Mouse (Mus musculus) stomach, embryonic 14.5 days (tissue): ENCODE results near the gene Gm20458. TPM values are rescaled to one million over a fixed set of nuclear protein-coding genes. Genes with fewer than 3 reads are reported as not detected.

Experiments used
- ATAC-seq: fragments of 200-750 bp; cut with Nextera tagmentation; 2 replicates; pipeline ENCODE4 v1.8.0; 2017; ENCODE audit warnings: low read depth, moderate TSS enrichment; ENCODE audit not compliant: insufficient number of reproducible peaks, insufficient read depth, low FRiP score
- H3K27ac ChIP-seq: fragments of 300-500 bp; sonication (generic); 2 replicates; pipeline ENCODE4 v1.5.1; 2014; ENCODE audit warnings: mild to moderate bottlenecking, low read length, moderate library complexity, mixed read lengths
- H3K27me3 ChIP-seq: fragments of 300-500 bp; sonication (generic); 2 replicates; pipeline ENCODE4 v1.6.1; 2014; ENCODE audit warnings: low read length, control low read depth, mixed read lengths; ENCODE audit not compliant: control insufficient read depth, insufficient read depth
- H3K36me3 ChIP-seq: fragments of 300-500 bp; sonication (generic); 2 replicates; pipeline ENCODE4 v1.6.1; 2014; ENCODE audit warnings: mild to moderate bottlenecking, control low read depth, low read length, moderate library complexity, mixed read lengths; ENCODE audit not compliant: control insufficient read depth, insufficient read depth
- H3K4me1 ChIP-seq: fragments of 300-500 bp; sonication (generic); 2 replicates; pipeline ENCODE4 v1.6.1; 2014; ENCODE audit warnings: low read length, control low read depth, mixed read lengths; ENCODE audit not compliant: control insufficient read depth, insufficient read depth
- H3K4me2 ChIP-seq: fragments of 300-500 bp; sonication (generic); replicated peaks from 2 replicates; pipeline ENCODE4 v1.6.1; 2014; ENCODE audit warnings: low read depth, low read length, control low read depth
- H3K4me3 ChIP-seq: fragments of 300-500 bp; sonication (generic); 2 replicates; pipeline ENCODE4 v1.5.1; 2014; ENCODE audit warnings: low read depth, low read length, control low read depth
- H3K9ac ChIP-seq: fragments of 300-500 bp; sonication (generic); replicated peaks from 2 replicates; pipeline ENCODE4 v1.6.1; 2014; ENCODE audit warnings: low read depth, mild to moderate bottlenecking, control low read depth, low read length, moderate library complexity, mixed read lengths
- H3K9me3 ChIP-seq: fragments of 300-500 bp; sonication (generic); 2 replicates; pipeline ENCODE4 v1.6.1; 2016; ENCODE audit warnings: low read depth, low read length, control low read depth; ENCODE audit not compliant: control insufficient read depth
- WGBS: fragments of 180-500 bp; shearing (Covaris S2); extraction: QIAGEN DNeasy Blood & Tissue Kit; methylation state at CpG from one replicate; pipeline ENCODE4 v1.1.7; 2014; 5-methylcytosine and 5-hydroxymethylcytosine counted together
- polyA plus RNA-seq: library from polyadenylated mRNA; unstranded; fragments of >200 nt; fragmentation: Nextera tagmentation; extraction: Ambion mirVana; gene quantifications from 2 replicates; pipeline ENCODE4 v1.2.1, GENCODE M21; 2014

Gm20458 gene
- polyA plus RNA-seq, 1 experiment from 2014 or later, result 7.0 TPM

GRCm38 (mm10) chr2:164505619-164506347 lies 45.0 kb downstream of the Gm20458 start:
- H3K27ac ChIP-seq, result no peak overlapping the region
- no peak overlapping the region for H3K4me2 ChIP-seq
- no peak for ATAC-seq
- H3K4me1 ChIP-seq, result no peaks in the 10 kb centered on the region
- H3K4me3 ChIP-seq, result no peak overlapping the region
- no peaks in the 10 kb centered on the region for H3K27me3 ChIP-seq
- peaks cover 9% of the 10 kb centered on the region; the same call in 1 of the 2 replicates for H3K9me3 ChIP-seq
- 84% methylated on average over 4 of the region's 4 CpGs for WGBS
- H3K36me3 ChIP-seq, result peaks cover 47% of the 10 kb centered on the region
- no peak overlapping the region for H3K9ac ChIP-seq

- no peak overlapping the region for H3K9ac ChIP-seq
- H3K4me2 ChIP-seq, result no peak overlapping the region
Observed at GRCm38 (mm10) chr2:164507811-164508210, 47.0 kb downstream of the Gm20458 start.

GRCm38 (mm10) chr2:164510621-164511190 lies 49.9 kb downstream of the Gm20458 start:
- H3K4me2 ChIP-seq, result no peak overlapping the region
- no peaks in the 10 kb centered on the region for H3K27me3 ChIP-seq
- no peak overlapping the region for H3K27ac ChIP-seq
- no peak overlapping the region for H3K4me3 ChIP-seq
- no peaks in the 10 kb centered on the region for H3K4me1 ChIP-seq
- 41% methylated on average over 4 of the region's 5 CpGs for WGBS
- ATAC-seq, result no peak
- no peak overlapping the region for H3K9ac ChIP-seq
- H3K36me3 ChIP-seq, result peaks cover 5% of the 10 kb centered on the region; the same call in 1 of the 2 replicates
- no peaks in the 10 kb centered on the region for H3K9me3 ChIP-seq

More at GRCm38 (mm10) chr2:164507811-164508210, 47.0 kb downstream of the Gm20458 start:
- peaks cover 29% of the 10 kb centered on the region for H3K36me3 ChIP-seq
- no peaks in the 10 kb centered on the region for H3K4me1 ChIP-seq
- no peaks in the 10 kb centered on the region for H3K27me3 ChIP-seq
- ATAC-seq, result no peak
- no peak overlapping the region for H3K4me3 ChIP-seq
- H3K9me3 ChIP-seq, result peaks cover 9% of the 10 kb centered on the region; the same call in 1 of the 2 replicates
- 89% methylated on average over 19 of the region's 19 CpGs for WGBS
- no peak overlapping the region for H3K27ac ChIP-seq

DNA sequence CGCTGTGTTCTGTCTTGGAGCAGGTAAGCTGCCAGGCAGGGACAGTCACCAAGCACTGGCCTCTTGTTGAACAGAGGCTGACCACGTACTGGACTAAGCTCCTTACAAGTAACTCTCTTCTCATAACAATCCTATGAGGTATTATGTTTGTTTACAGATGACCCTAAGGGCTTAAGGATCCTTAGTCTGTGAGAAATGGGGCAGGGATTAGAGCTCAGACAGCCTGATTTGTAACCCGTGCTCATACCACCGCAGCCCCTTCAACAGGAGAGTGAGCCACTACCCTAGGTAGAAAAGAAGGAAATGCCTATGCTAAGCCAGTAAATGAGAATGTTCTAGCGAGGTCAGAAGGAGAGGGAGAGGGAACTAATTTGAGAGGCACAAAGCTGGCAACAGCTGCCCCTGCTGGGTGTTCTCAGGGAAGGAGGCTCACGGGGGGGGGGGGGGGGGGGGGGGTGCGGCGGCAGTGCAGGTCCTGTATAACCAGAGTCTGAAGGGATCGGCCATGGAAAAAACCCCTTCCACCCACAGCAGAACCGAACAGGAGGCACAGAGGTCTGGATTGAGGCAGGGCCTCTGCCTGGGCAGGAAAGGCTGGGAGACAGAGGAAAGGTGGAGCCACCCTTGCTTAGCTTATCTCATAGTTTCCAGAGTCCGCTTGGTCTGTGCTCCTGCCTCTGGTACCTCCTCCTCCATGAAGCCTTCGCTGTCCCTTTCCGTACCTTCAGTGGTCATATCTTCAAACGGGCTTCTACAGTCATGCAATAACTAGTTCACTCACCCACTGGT lies 51.5 kb downstream of the Gm20458 start:
- no peak for ATAC-seq
- Histone ChIP-seq H3K9me3 (no peaks in the 10 kb centered on the region), H3K9ac (no peak overlapping the region), H3K4me1 (no peaks in the 10 kb centered on the region), H3K4me2 (no peak overlapping the region), H3K27ac (no peak overlapping the region), H3K4me3 (no peak overlapping the region), H3K36me3 (no peaks in the 10 kb centered on the region), H3K27me3 (no peaks in the 10 kb centered on the region)
- WGBS, result 51% methylated on average over 12 of the region's 14 CpGs

GRCm38 (mm10) chr2:164513389-164513788 lies 52.6 kb downstream of the Gm20458 start:
- H3K27ac ChIP-seq, result no peak overlapping the region
- H3K27me3 ChIP-seq, result no peaks in the 10 kb centered on the region
- ATAC-seq, result no peak
- peaks cover 1% of the 10 kb centered on the region; the same call in 1 of the 2 replicates for H3K4me1 ChIP-seq
- no peaks in the 10 kb centered on the region for H3K9me3 ChIP-seq
- no peak overlapping the region for H3K4me2 ChIP-seq
- 71% methylated on average over 8 of the region's 8 CpGs for WGBS
- H3K9ac ChIP-seq, result no peak overlapping the region
- no peak overlapping the region for H3K4me3 ChIP-seq
- no peaks in the 10 kb centered on the region for H3K36me3 ChIP-seq

- ATAC-seq, result no peak
- WGBS, result 77% methylated on average over 3 of the region's 3 CpGs
- H3K27ac ChIP-seq, result no peak overlapping the region
Observed at GRCm38 (mm10) chr2:164514916-164515315, 54.1 kb downstream of the Gm20458 start.

DNA sequence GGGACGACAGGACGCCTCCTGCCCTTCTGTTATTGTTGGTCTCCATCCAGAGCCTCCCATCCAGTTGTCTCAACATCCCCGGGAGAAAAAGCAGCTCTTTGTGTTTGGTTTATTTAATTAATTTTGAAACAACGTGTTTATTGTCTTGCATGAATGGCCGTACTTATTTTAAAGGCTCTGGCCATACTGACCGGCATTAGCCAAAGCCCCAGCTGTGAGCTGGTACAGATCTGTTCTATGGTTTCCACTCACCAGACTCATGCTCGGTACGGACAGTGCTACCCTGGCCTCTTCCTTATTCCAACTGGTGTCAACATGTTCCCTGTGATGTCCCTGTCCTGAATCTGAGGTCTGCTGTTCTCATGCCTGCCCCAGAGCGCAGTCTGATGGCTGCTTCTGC lies 55.1 kb downstream of the Gm20458 start:
- ATAC-seq, result no peak
- no peak overlapping the region for H3K27ac ChIP-seq
- 78% methylated on average over 9 of the region's 9 CpGs for WGBS

More at GRCm38 (mm10) chr2:164514916-164515315, 54.1 kb downstream of the Gm20458 start:
- Histone ChIP-seq H3K36me3 (no peaks in the 10 kb centered on the region), H3K4me3 (no peak overlapping the region), H3K4me1 (peaks cover 8% of the 10 kb centered on the region), H3K4me2 (no peak overlapping the region), H3K27me3 (no peaks in the 10 kb centered on the region), H3K9me3 (no peaks in the 10 kb centered on the region), H3K9ac (no peak overlapping the region)

GRCm38 (mm10) chr2:164516592-164516991 lies 55.8 kb downstream of the Gm20458 start:
- Histone ChIP-seq H3K27me3 (no peaks in the 10 kb centered on the region), H3K27ac (no peak overlapping the region), H3K9me3 (no peaks in the 10 kb centered on the region), H3K36me3 (no peaks in the 10 kb centered on the region), H3K4me3 (no peak overlapping the region), H3K4me2 (no peak overlapping the region), H3K9ac (no peak overlapping the region), H3K4me1 (peaks cover 8% of the 10 kb centered on the region)
- 81% methylated on average over 11 of the region's 11 CpGs for WGBS
- no peak for ATAC-seq

More for the DNA sequence above, 55.1 kb downstream of the Gm20458 start:
- Histone ChIP-seq H3K36me3 (no peaks in the 10 kb centered on the region), H3K9me3 (no peaks in the 10 kb centered on the region), H3K9ac (no peak overlapping the region), H3K4me2 (no peak overlapping the region), H3K27me3 (no peaks in the 10 kb centered on the region), H3K4me1 (peaks cover 8% of the 10 kb centered on the region), H3K4me3 (no peak overlapping the region)
